ENCODE assay signal across 1 mouse cellular context in the genomic region with DNA sequence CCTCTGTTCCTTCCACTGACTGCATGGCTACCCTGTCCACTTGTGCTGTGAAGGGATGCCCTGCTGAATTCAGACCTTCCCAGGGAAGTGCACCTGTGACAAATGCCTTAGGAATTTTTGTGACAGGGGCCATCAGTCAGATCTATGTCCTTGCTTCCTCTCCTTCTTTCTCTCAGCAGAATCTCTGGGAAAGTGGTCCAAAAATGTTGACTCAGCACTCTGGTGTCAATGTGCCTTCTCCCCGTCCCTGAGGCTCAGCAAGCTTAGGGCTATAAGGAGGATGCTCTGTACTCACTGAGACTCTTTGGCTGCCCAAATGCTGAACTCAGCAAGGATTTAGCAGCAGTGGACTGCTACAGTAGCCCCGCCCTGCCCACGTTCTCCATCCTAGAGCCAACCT.
TF ChIP-seq lines count a peak whose summit lies in the region.

No protein-coding gene starts in this region.

TF ChIP-seq in MEL, 35 proteins besides CTCF, POLR2A, EP300 and RAD21 (continued from another document):
- TF ChIP-seq SIN3A (IDR thresholded peaks at IDR 0.05; ENCODE audit: low read length) (no peak), KAT2A (conservative IDR thresholded peaks at IDR 0.05; ENCODE audit: low read depth, low read length) (no peak), HCFC1 (IDR thresholded peaks at IDR 0.05; ENCODE audit: low read depth, low read length) (no peak), SMC3 (IDR thresholded peaks at IDR 0.05; ENCODE audit: low read depth, low read length) (no peak), MXI1 (IDR thresholded peaks at IDR 0.05; ENCODE audit: low read depth, low read length) (no peak), MAFK (IDR thresholded peaks at IDR 0.05; ENCODE audit: borderline replicate concordance, low read depth, low read length) (0 out of 2 replicates have a peak, but pooled peaks have one; percentile 26), MAX (IDR thresholded peaks at IDR 0.05; ENCODE audit: low read length) (no peak)
